Mouse (Mus musculus) ES-E14 (cell line): ENCODE data around the gene Gpr89. TPM values are rescaled to one million over a fixed set of nuclear protein-coding genes. Genes with fewer than 3 reads are reported as not detected.

Experiments used
- DNase-seq: peaks from one replicate; pipeline ENCODE4 v3.0.0-alpha.2; 2013; ENCODE audit warnings: low read depth, low spot score
- H3K27ac ChIP-seq: 2 replicates; pipeline ENCODE4 v1.5.1; 2012; ENCODE audit warnings: low read depth, mild to moderate bottlenecking, low read length, moderate library complexity, mixed read lengths; ENCODE audit not compliant: poor library complexity, insufficient read depth, severe bottlenecking
- H3K36me3 ChIP-seq: 2 replicates; pipeline ENCODE4 v1.6.1; 2012; ENCODE audit warnings: mild to moderate bottlenecking, low read length, moderate library complexity, mixed read lengths; ENCODE audit not compliant: control insufficient read depth, poor library complexity, insufficient read depth, severe bottlenecking
- H3K4me1 ChIP-seq, 2 experiments: fragments of 150-350 bp in 1 of 2; sonication (generic) in 1 of 2; 2 replicates each; pipeline ENCODE4 v1.6.1; 2012; ENCODE audit warnings: low read length in 2 of 2, mild to moderate bottlenecking in 1 of 2, mixed read lengths in 1 of 2; ENCODE audit not compliant: control insufficient read depth in 2 of 2, insufficient read depth in 2 of 2, poor library complexity in 1 of 2
- H3K4me3 ChIP-seq, 2 experiments: fragments of 150-350 bp in 1 of 2; sonication (generic) in 1 of 2; 2 replicates each; pipeline ENCODE4 v1.5.1; 2012; ENCODE audit warnings: low read length in 2 of 2, low read depth in 1 of 2, mild to moderate bottlenecking in 1 of 2, mixed read lengths in 1 of 2; ENCODE audit not compliant: insufficient read depth in 1 of 2, poor library complexity in 1 of 2, severe bottlenecking in 1 of 2
- H3K9ac ChIP-seq: 2 replicates; pipeline ENCODE4 v1.6.1; 2012; ENCODE audit warnings: low read depth, mild to moderate bottlenecking, low read length, mixed read lengths; ENCODE audit not compliant: poor library complexity, insufficient read depth, severe bottlenecking
- H3K9me3 ChIP-seq: fragments of 150-350 bp; sonication (generic); 2 replicates; pipeline ENCODE4 v1.6.1; 2012; ENCODE audit warnings: low read depth, mild to moderate bottlenecking, low read length; ENCODE audit not compliant: control insufficient read depth, insufficient read depth
- CHD2 ChIP-seq: IDR thresholded peaks from 2 replicates; pipeline ENCODE4 v1.6.1; 2014; ENCODE audit warnings: mild to moderate bottlenecking, low read depth, low read length, inconsistent platforms
- HCFC1 ChIP-seq: IDR thresholded peaks from 2 replicates; pipeline ENCODE4 v1.6.1; 2012; ENCODE audit warnings: low read length, inconsistent platforms, borderline replicate concordance; ENCODE audit not compliant: insufficient read depth
- MAFK ChIP-seq: IDR thresholded peaks from 2 replicates; pipeline ENCODE4 v1.6.1; 2014; ENCODE audit warnings: mild to moderate bottlenecking, low read depth, low read length, inconsistent platforms; ENCODE audit not compliant: insufficient read depth
- ZC3H11A ChIP-seq: IDR thresholded peaks from 2 replicates; pipeline ENCODE4 v1.6.1; 2012; ENCODE audit warnings: low read depth, mild to moderate bottlenecking, inconsistent platforms, low read length, borderline replicate concordance
- ZNF384 ChIP-seq: IDR thresholded peaks from 2 replicates; pipeline ENCODE4 v1.6.1; 2012; ENCODE audit warnings: low read depth, low read length, inconsistent platforms
- in situ Hi-C, 2 experiments: fragments of 600-800 bp; cut with MboI; formaldehyde crosslinking; loops; one replicate each; pipeline ENCODE4 v1.15.1; 2025; ENCODE audit warnings: low sequenced_read_pairs in 2 of 2, inconsistent platforms in 1 of 2; ENCODE audit not compliant: unreplicated experiment in 2 of 2
- total RNA-seq: library from RNA; depleted of rRNA; stranded (reverse); fragments of 300-350 nt; gene quantifications from 2 replicates; pipeline ENCODE4 v1.2.3, GENCODE M21; 2012

Gene Gpr89
- total RNA-seq, 1 experiment: 40.5 TPM

DNA sequence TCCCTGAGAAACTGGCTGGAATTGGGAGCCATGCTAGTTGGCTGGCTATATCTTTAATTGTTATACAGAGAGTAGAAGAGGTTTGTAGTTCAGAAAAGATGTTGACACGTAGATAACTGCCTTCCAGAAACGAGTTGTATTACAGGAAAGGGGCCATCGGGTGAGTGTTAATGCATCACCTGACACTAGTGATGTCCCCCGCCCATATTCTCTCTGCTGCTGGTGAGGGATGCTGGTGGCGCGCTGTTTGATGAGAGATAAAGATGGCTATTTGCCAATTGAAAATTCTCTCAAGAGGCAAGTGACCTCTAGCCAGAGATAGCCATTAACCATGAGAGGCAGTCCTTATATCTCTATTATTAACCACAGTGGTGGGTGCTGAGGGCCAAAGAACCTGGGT, 52.6 kb downstream of the Gpr89 start:
- TF ChIP-seq MAFK (no peak), ZC3H11A (no peak), ZNF384 (no peak), HCFC1 (no peak), CHD2 (no peak)
- Histone ChIP-seq H3K4me1 (no peaks in the 10 kb centered on the region), H3K27ac (no peak overlapping the region), H3K9me3 (no peaks in the 10 kb centered on the region), H3K4me3 (no peak overlapping the region), H3K9ac (no peak overlapping the region), H3K36me3 (no peaks in the 10 kb centered on the region)
- no peak for DNase-seq
- in situ Hi-C loops: no loop called here

DNA sequence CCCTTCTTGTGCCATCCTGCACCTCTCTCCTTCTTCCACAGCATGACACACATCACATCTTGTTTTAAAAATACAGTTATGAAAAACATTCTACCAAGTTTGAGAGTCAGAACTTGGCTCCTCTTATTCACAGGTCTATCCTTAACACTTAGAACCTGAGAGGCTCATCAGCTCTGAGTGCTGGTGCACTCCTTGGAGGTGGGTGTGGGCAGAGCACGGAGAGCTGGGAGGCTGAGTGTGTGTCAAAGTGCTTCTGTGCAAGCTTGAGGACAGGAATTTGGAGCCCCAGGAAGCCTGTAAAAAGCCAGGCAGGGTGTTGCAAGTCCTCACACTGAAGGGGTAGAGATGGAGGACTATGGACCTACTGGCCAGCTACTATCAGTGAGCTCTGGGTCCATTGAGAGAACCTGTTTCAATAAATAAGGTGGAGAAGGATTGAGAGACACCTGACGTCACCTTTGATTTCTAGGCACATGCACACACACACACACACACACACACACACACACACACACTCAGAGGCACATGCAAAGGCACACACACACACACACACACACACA, 55.9 kb downstream of the Gpr89 start:
- TF ChIP-seq MAFK: no peak
- TF ChIP-seq CHD2: no peak
- TF ChIP-seq ZNF384: no peak
- TF ChIP-seq ZC3H11A: no peak
- TF ChIP-seq HCFC1: no peak
- Histone ChIP-seq H3K27ac (no peak overlapping the region), H3K9me3 (no peaks in the 10 kb centered on the region), H3K4me1 (no peaks in the 10 kb centered on the region), H3K9ac (no peak overlapping the region), H3K36me3 (no peaks in the 10 kb centered on the region), H3K4me3 (no peak overlapping the region)
- DNase-seq: no peak
- in situ Hi-C loops: no loop called here

- in situ Hi-C loops: no loop called here
- no peak overlapping the region for H3K9ac ChIP-seq
- no peak overlapping the region for H3K4me3 ChIP-seq
- H3K36me3 ChIP-seq: no peaks in the 10 kb centered on the region
- no peak for DNase-seq
- no peak for TF ChIP-seq ZC3H11A
- TF ChIP-seq HCFC1: no peak
- TF ChIP-seq ZNF384: no peak
- TF ChIP-seq CHD2: no peak
- no peak for TF ChIP-seq MAFK
- no peaks in the 10 kb centered on the region for H3K9me3 ChIP-seq
- H3K4me1 ChIP-seq: no peaks in the 10 kb centered on the region
- H3K27ac ChIP-seq: no peak overlapping the region
Measured at GRCm38 (mm10) chr3:96848470-96848869, 56.7 kb downstream of the Gpr89 start.

- no peak for TF ChIP-seq ZC3H11A
- TF ChIP-seq MAFK: no peak
- no peak for TF ChIP-seq ZNF384
- TF ChIP-seq HCFC1: no peak
- TF ChIP-seq CHD2: no peak
- DNase-seq: no peak
- in situ Hi-C loops: no loop called here
- H3K36me3 ChIP-seq: no peaks in the 10 kb centered on the region
- no peaks in the 10 kb centered on the region for H3K9me3 ChIP-seq
- no peak overlapping the region for H3K27ac ChIP-seq
- H3K4me3 ChIP-seq: no peak overlapping the region
- H3K9ac ChIP-seq: no peak overlapping the region
- no peaks in the 10 kb centered on the region for H3K4me1 ChIP-seq
Measured at GRCm38 (mm10) chr3:96847661-96848060, 57.5 kb downstream of the Gpr89 start.

DNA sequence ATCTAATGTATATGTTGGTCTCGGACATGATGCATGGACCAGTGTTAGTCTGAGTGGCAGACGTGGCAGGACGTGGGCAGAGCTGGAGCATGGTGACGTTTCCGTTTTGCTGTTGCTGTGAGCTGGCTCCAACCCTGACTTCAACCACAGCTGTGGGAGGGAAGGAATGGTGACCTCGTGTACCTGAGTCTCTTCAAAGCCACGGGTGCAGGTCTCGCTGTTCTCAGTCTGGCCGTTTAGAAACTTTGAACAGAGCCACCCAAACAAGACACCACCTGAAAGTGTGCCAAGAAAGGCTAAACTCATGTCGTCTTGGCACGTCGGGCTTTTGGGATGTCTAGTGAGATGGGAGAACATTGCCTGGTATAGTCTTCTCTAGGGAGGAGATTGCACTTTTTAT, 58.2 kb downstream of the Gpr89 start:
- no peak for TF ChIP-seq MAFK
- TF ChIP-seq CHD2: no peak
- no peak for TF ChIP-seq ZNF384
- no peak for TF ChIP-seq HCFC1
- no peak for TF ChIP-seq ZC3H11A
- no peaks in the 10 kb centered on the region for H3K36me3 ChIP-seq
- no peaks in the 10 kb centered on the region for H3K4me1 ChIP-seq
- no peak overlapping the region for H3K9ac ChIP-seq
- no peak overlapping the region for H3K4me3 ChIP-seq
- in situ Hi-C loops: no loop called here
- DNase-seq: no peak
- no peak overlapping the region for H3K27ac ChIP-seq
- H3K9me3 ChIP-seq: no peaks in the 10 kb centered on the region
